Mouse (Mus musculus): ENCODE results near the gene Bpi.

Gene Bpi

GRCm38 (mm10) chr2:158284571-158284970 lies 26.7 kb downstream of the Bpi start:
- DNase-seq (ENCODE audit: extremely low read depth, low read depth): peak; percentile 28

DNA sequence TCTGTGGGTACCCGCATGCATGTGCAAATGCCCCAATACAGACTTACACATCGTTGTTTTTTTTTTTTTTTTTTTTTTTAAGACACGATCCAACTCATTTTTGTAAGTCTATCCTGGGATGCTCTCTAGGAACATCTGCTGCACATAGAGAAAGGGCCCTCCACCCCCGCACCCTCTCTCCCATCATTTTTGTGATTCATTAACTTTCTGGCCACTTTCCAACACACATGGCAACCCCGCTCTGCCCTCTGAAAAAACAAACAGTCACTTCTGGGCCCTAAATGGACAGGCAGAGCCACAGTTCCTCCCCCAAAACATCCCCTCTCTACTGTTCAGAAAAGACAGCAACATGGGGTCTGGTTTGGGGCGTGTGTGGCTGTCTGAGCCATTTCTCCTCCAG lies 27.8 kb downstream of the Bpi start:
- DNase-seq (ENCODE audit: extremely low read depth, low read depth): no peak

GRCm38 (mm10) chr2:158295700-158296099 lies 37.8 kb downstream of the Bpi start:
- no peak for DNase-seq (ENCODE audit: extremely low read depth, low read depth)

- DNase-seq (ENCODE audit: extremely low read depth, low read depth): no peak
Observed at GRCm38 (mm10) chr2:158299203-158299602, 41.3 kb downstream of the Bpi start.

DNA sequence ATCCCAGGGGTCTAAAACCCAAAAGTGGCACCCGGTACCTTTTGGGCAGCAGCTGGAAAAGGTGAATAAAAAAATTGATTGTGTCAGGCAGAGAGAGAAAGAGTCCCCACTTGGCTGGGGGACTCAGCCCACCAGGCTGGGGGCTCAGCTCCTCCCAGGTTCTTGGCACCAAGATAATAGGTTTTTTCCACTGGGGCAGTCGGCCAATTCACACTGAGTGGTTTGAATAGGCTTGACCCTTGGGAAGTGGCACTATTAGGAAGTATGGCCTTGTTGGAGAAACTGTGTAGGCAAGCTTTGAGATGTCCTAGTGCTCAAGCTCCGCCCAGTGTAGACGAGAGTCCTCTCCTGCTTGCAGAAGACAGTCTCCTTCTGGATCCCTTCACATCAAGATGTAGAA lies 41.8 kb downstream of the Bpi start:
- DNase-seq (ENCODE audit: extremely low read depth, low read depth): no peak

GRCm38 (mm10) chr2:158302807-158303206 lies 44.9 kb downstream of the Bpi start:
- DNase-seq (ENCODE audit: extremely low read depth, low read depth): no peak

DNA sequence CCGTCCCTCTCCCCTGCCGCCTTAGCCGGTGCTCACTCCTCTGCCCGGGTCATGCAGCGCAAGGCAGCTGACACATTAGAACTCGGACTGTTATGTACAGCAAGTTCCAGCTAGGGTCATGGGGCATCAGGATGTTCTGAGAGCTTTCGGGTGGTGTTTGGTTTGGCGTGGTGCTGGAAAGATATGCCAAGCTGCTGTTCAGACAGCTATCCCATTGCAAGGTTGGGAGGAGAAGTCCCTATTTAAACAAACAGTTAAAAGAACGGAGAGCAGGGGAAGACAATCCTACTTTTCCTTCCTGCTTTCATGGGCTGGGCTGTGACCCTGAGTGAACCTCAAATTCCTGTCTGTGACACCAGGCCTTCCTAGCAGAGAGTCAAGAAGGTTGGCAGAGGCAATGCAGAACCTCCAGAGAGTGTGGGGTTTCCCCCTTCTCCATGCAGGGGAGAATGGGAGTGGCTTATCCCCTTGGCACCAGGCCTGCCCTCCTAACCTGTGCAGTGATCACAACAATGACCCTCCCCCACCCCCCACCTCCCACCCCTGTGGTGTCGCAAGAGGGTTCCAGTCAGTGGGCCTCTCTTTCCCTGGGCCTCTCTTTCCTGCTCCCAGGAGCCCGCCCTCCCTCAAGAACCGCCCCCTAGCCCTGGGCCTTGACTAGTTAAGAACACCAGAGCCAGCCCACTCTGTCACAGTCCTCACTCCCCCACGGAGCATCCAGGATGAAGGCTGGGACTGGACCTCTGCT lies 48.2 kb downstream of the Bpi start, which contains the start of gene Lbp:
Gene Lbp, plus strand, starts transcription at position 546 of the 748 bp plus-strand sequence.
- no peak for DNase-seq (ENCODE audit: extremely low read depth, low read depth)

GRCm38 (mm10) chr2:158306696-158307049 lies 48.8 kb downstream of the Bpi start:
- no peak for DNase-seq (ENCODE audit: extremely low read depth, low read depth)

DNA sequence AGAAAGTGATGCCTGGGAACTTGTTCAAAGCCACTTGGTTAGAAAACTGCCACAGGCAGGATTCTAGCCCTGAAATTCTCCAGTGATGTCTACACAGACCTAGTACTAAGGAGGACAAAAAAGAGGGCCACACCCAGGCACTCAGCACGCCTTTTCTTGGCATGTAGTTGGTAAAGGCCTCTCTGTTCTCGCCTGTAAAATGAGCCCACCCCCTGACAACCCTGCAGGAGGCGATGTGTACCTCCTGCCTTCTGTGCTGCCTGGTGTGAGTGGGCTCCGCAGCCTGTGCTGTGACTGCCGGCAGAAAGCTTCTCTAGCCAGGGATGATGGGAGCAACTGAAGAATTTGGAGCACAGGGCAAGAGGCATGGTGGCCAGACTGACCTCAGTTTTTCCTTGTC lies 50.4 kb downstream of the Bpi start:
- DNase-seq (ENCODE audit: extremely low read depth, low read depth): no peak

DNA sequence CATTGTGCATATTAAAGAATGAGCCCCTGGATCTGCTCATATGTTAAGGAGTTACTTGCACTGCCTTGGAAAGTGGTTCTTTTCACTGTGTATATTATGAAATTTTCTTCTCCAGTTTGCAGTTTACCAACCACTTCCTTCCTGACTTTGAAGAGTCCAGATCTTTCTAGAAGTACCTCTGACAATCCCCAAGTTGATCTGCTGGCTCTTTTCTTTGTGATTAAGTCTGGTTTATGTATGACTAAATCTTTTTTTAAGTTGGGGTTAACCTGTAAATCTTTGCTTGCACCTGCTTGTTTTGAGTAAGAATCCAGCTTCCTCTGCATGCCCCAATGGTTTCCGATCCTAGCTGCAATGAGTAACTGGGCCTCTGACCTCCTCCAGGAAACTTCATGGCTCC lies 55.2 kb downstream of the Bpi start:
- DNase-seq (ENCODE audit: extremely low read depth, low read depth): no peak

- no peak for DNase-seq (ENCODE audit: extremely low read depth, low read depth)
Observed at GRCm38 (mm10) chr2:158316371-158316770, 58.5 kb downstream of the Bpi start.

GRCm38 (mm10) chr2:158317026-158317425 lies 59.1 kb downstream of the Bpi start:
- DNase-seq (ENCODE audit: extremely low read depth, low read depth): peak; percentile 33

DNA sequence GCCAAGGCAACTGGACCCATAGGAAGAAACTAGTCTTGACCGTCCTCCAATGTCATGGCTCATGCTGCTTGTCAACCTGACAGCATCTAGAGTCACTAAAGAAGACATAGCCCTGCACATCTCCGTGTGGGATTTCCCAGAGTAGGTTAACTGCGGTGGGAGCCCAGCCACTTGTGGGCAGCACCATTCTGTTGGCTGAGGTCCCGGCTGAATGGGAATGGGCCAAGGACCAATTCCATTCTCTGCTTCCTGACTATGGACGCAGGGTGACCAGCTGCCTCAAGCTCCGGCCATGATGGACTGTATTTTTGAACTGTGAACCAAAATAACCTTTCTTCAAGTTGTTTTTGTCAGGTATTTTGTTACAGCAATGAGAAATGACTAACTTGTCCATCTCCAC lies 63.7 kb downstream of the Bpi start:
- DNase-seq (ENCODE audit: extremely low read depth, low read depth): no peak

- DNase-seq (ENCODE audit: extremely low read depth, low read depth): no peak
Observed at GRCm38 (mm10) chr2:158322845-158323244, 65.0 kb downstream of the Bpi start.

DNA sequence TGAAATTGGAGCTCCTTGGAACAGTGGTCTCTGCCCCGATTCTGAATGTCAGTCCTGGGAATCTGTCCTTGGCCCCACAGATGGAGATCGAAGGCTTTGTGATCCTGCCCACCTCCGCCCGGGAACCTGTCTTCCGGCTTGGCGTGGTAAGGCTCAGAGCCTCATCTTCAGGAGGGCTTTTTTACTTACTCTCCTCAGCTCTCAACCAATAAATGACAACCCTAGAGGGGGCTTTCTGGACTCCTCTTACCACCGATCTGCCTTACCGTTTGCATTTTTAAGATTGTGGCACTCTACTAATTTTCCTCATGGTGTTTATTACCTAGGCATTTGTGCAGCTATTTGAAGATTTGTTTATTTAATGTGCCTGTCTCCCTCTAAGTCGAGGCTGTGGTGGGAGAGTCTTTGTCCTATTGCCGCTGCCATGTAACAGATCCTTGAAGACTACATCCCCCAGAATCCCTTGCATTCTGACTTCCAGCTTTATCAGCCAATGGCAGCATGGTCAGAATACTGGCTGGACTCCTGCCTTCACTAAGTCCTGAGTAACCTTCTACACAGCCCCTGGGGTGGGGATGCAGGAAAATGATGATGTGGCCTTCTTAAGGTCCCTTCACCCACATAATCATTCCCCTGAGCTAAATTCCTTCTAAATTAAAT lies 66.8 kb downstream of the Bpi start:
- DNase-seq (ENCODE audit: extremely low read depth, low read depth): no peak

DNA sequence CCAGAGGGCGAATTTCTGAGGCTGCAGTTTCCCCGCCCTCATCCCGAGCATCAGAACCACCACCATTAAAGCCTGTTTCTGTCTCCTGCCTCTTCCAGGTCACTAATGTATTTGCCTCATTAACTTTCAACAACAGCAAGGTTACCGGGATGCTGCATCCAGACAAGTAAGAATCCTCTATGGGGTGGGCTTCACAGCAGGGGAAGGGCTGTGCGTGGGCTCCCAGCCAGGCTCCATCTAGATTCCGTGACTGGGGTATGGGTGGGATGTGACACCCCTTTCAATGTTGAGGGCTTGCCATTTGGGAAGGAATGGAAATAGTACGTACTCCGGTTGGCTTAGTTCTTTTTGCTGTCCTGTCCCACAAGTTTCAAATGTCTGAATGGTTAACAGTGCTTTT lies 67.7 kb downstream of the Bpi start:
- no peak for DNase-seq (ENCODE audit: extremely low read depth, low read depth)

All from MEL-GATA-1-ER (cell line).